Mouse (Mus musculus) v-Abl transformed pro-B cells (cell line): Measurements from ENCODE around the gene Pax7.

ENCODE experiments used
- in situ Hi-C, 2 experiments: fragments of 400-800 bp; cut with MboI; formaldehyde crosslinking; loops; one replicate each; pipeline ENCODE4 v1.15.1; 2025; ENCODE audit not compliant: unreplicated experiment in 2 of 2

The Pax7 gene

GRCm38 (mm10) chr4:139832281-139833035 is 870 bp downstream of the Pax7 start:
- in situ Hi-C loops: no loop called here

GRCm38 (mm10) chr4:139831501-139832230 is 1.7 kb downstream of the Pax7 start:
- in situ Hi-C loops: no loop called here

GRCm38 (mm10) chr4:139830581-139831387 is 2.5 kb downstream of the Pax7 start:
- in situ Hi-C loops: no loop called here

DNA sequence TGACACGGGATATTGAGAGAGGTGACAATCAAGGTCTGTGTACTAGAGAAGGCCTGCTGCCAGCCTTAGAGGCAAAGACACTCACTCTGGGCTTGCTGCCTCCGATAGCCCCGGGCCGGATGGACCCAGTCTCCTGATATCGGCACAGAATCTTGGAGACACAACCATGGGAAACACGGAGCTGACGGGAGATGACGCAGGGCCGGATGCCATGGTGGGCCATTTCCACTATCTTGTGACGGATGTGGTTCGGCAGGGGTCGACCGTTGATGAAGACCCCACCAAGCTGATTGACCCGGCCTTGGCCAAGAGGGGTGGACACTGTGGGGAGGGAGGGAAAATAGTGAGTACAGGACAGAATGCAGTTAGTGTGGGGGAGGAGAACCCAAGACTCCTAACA is 3.3 kb downstream of the Pax7 start:
- in situ Hi-C loops: no loop called here

DNA sequence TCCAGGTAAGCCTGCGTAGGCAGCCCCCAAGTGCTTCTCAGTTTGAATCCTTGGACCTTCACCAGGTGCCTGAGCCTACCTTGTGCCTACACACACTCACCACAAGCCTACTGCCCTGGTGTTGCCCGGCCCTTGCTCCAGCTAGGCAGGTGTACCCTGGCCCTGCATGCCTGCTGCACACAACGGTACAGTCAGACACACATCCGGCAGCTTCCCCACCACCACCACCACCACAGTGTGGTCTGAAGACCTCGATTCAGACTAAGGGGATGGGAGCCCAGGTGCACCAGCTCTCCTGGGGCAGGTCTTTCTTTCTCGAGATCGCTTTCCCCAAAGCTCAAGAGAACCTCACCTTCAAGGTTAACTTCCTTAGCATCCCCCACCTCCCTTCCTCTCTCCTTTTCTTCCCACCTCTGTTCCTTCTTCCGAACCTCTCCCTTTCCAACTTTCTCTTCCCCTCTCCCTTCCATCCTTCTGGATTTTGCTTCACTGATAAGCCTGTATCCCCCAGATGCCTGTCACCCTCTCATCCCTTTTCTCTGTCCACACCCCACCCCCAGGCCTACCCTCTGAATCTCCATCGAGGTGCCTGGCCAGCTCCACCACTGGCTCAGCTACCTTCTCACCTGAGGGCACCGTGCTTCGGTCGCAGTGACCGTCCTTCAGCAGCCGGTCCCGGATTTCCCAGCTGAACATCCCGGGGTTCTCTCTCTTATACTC is 4.3 kb downstream of the Pax7 start:
- in situ Hi-C loops: no loop called here

- in situ Hi-C loops: no loop called here
Measured at GRCm38 (mm10) chr4:139828283-139828678, 5.0 kb downstream of the Pax7 start.

- in situ Hi-C loops: no loop called here
Measured at GRCm38 (mm10) chr4:139827501-139828282, 5.6 kb downstream of the Pax7 start.

DNA sequence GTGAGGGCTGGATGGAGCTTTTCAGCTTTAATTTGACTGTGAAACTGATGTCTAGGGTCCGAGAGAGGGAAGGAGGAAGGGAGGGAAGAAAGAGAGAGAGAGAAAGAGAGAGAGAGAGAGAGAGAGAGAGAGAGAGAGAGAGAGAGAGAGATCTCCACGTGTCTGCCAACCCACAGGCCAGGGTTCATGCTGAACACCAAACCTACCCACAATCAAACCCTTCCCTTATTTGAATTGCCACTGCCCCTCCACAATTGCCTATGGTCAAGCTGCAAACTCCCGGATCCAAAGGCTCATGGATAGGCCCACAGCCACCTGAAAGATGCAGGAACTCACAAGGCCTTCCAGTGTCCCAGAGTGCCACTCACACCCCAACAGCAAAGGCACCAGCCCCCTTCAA is 7.1 kb downstream of the Pax7 start:
- in situ Hi-C loops: no loop called here

GRCm38 (mm10) chr4:139825326-139826112 is 7.8 kb downstream of the Pax7 start:
- in situ Hi-C loops: no loop called here

GRCm38 (mm10) chr4:139824572-139825325 is 8.6 kb downstream of the Pax7 start:
- in situ Hi-C loops: no loop called here

- in situ Hi-C loops: no loop called here
Measured at GRCm38 (mm10) chr4:139823870-139824472, 9.4 kb downstream of the Pax7 start.

DNA sequence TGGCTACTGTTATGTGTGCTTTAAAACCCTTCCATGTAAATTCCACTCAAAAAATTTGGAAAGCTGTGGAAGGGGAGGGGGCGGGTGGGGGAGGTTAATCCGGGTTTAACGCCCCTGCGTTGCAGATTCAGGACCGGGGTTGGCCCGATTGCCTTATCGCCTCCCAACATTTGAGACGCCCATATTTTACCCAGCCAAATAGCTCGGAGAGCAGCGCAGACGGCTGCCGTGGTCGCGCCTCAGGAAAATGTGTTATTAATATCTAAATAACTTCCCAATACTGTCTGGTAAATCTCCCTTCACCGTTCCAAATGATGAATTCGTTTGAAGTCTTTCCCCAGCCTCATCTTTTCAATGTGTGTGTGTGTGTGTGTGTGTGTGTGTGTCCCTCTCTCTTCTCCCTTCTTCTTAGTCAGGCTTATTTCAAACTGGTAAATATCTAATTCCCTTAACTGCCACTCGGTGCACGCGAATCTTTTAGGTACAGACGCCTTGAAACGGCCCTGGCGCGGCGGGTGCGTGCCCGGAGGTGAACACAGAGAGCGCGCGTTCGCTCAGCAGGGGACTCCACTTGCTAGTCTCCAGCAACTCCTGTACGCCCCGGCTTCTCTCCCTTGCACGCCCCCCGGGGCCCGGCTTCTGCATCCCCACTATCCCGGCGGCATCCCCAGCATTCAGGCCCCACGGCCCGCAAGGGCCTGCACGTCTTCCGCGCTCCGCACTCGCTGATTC is 10.0 kb downstream of the Pax7 start:
- in situ Hi-C loops: no loop called here

- in situ Hi-C loops: no loop called here
Measured at GRCm38 (mm10) chr4:139822214-139823137, 10.9 kb downstream of the Pax7 start.

GRCm38 (mm10) chr4:139821491-139822160 is 11.7 kb downstream of the Pax7 start:
- in situ Hi-C loops: no loop called here

DNA sequence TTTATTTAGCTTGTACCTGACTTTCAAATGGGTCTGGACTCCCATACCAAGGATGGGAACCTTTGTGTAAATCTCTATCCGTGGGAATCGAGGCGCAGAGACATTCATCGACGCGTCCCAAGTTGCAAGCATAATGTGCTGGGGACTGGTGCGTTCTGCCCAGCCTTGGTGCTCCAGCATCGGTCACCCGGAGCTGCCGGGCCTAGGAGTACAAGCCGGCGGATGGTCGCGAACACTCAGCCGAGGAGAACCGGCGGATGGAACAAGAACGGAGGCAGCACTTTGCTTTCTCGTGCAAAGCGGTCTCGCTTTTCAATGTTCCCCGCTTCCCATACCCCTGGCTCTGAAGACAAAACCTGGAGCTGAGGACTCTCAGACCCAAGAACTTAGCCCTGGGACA is 12.3 kb downstream of the Pax7 start:
- in situ Hi-C loops: no loop called here
